Mouse (Mus musculus) heart, adult 11 months (tissue): ENCODE measurements around the gene Bach2.

Source experiments
- DNase-seq: peaks from one replicate; pipeline ENCODE4 v3.0.0; 2022

Gene Bach2

DNA sequence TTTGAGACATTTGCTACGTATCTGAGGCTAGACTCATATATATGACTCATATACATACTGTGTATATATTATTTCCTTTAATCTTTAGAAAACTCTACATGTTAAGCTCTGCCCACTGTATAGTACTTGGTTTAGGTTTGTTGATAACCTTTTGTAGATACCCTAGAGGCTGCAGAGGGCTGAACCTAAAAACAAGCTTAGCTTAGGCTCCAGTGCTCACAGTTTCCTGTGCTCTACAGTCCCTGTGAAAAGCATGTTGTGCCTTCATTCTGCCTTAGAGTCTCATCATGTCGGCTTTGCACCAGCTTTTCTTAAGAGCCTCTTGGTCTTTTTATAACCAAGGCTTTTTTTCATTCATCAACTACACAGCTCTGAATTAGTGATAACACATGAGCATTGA, 156.2 kb downstream of the Bach2 start:
- DNase-seq, result no peak

DNA sequence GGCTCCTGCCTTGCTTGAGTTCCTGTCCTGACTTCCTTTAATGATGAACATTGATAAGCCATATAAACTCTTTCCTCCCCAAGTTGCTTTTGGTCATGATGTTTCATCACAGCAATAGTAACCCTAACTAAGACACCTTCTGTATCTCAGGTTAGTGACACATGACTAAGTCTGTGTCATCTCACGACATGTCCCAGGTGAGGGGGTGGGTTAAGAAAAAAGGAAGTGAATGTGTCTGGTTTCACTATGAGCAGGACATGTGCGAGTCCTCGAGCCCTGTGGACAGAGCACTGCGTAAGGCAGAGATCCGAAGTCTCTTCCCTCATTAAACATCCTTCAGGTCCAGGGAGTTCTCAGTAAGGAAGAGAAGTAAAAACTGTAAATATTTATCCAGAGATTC, 162.9 kb downstream of the Bach2 start:
- DNase-seq, result no peak

GRCm38 (mm10) chr4:32403506-32403905, 164.9 kb downstream of the Bach2 start:
- DNase-seq, result no peak

- no peak for DNase-seq
These were observed 166.7 kb downstream of the Bach2 start for GRCm38 (mm10) chr4:32405149-32405882.

GRCm38 (mm10) chr4:32405985-32406384, 167.4 kb downstream of the Bach2 start:
- no peak for DNase-seq

- no peak for DNase-seq
These were observed 169.9 kb downstream of the Bach2 start for GRCm38 (mm10) chr4:32408535-32408934.

GRCm38 (mm10) chr4:32409116-32409880, 170.7 kb downstream of the Bach2 start:
- DNase-seq, result peak; percentile 91

DNA sequence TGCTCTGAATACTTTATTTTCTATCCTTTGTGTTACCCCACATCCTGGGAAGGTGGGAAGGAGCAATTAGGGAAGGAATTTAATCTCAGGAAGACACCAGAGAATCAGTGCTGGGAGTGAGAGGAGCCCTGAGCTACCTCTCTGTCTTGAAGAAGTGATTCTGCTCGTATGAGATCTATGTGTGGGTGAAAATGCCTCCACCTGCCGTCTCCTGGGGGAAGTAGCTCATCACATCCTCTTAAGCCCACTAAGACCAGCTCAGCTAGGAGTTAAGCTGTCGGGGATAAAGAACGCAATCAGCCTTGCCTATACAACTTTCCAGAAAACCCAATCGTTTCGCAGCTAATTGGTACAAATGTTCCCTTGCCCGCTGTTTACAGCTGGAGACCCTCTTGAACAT, 174.5 kb downstream of the Bach2 start:
- DNase-seq, result no peak

- no peak for DNase-seq
These were observed 174.9 kb downstream of the Bach2 start for GRCm38 (mm10) chr4:32413505-32413904.

DNA sequence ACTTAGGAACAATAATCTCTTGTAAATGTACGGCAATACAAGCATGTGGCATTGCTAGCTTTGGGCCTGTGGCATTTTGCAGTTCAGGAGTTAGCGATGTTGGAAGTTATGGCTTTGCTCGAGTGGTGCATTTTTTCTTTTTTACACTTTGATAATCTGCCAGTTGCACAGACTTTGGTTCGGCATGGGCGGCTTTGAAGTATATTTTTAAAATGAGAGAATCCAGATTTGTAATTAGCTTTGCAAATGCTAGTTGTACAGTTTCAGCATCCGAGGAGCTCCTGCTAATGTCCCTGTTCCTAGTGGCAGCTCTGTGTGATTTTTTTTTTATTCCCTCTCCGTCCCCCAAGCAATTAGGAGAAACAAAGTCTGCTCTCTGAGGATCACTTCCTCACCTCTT, 176.4 kb downstream of the Bach2 start:
- DNase-seq, result no peak

GRCm38 (mm10) chr4:32417939-32418338, 179.3 kb downstream of the Bach2 start:
- DNase-seq, result no peak

- DNase-seq, result no peak
These were observed 183.0 kb downstream of the Bach2 start for GRCm38 (mm10) chr4:32421570-32421969.

GRCm38 (mm10) chr4:32422427-32422826, 183.8 kb downstream of the Bach2 start:
- no peak for DNase-seq

- DNase-seq, result no peak
These were observed 185.1 kb downstream of the Bach2 start for GRCm38 (mm10) chr4:32423667-32424066.

GRCm38 (mm10) chr4:32424434-32424833, 185.8 kb downstream of the Bach2 start:
- DNase-seq, result no peak

- DNase-seq, result no peak
These were observed 186.5 kb downstream of the Bach2 start for GRCm38 (mm10) chr4:32425060-32425459.

DNA sequence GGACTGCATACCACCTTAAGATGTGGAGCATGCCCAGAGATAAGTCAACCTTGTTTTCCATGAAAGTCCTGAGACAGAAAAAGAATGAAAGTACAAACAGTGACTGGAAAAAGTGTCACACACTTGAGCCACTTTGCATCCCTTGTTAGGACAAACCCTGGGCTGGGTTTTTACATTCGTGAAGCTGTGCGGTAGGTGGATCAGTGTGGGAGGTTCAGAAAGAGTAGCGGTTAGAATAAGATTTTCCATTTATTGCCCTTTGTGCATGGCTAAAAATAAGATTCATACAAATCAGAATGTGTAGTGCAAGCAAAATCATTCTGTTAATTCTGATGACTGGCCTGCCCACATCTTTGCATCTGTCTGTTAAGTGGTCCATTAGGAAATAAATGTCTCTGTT, 187.0 kb downstream of the Bach2 start:
- no peak for DNase-seq

DNA sequence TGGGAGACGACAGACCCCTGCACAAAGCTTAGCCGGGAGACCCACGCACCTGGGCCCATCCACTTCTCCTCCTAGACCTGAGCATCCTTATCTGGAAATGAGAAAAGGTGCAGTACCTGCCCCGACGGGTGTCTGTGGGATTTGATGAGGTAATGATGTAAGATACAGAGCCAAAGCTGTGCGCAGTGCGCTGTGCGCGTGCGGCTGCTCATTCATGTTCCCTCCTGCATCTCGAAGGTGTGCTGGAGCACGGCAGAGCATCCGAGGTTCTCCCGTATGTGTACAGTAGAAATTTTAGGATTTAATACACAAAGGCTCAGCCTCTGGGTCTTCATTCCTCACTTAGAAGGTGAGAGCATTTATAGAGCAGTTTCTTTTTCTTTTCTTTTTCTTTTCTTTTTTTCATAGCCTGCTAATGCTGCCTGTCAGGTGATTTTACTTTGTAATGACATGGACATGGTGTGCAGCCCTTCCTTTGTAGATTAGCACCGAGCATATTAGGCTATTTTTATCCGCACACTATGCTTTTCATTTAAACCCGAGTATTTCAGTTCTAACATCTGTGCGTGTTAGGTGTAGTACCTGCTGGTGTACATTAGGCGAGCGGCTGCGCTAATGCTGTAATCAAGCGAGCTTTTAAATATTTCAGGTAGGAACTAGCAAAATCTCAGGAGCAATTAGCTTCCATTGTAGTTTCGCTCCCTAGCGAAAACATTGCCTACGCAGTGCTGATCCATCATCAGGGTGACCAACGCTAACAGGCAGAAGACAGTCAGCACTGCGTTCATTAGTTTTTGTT, 188.4 kb downstream of the Bach2 start:
- DNase-seq, result no peak

DNA sequence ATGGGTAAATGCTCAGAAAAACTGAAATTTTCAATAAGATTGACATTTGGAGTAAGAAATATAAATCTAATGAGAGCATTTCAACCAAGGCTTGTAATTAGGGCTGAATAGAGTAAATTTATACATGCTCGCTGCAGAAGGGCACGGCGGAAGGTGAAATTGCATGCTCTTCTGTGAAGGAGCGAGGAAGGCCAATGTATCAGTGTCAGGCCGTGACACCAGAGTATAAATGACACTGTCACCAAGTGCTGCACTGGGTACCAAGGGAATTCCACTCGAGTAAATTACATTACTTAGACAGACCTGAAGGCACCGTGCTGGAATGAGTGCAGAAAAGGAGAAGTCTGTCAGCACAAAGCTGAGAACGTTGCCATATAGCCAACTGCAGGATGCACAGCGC, 190.1 kb downstream of the Bach2 start:
- DNase-seq, result peak; percentile 53

DNA sequence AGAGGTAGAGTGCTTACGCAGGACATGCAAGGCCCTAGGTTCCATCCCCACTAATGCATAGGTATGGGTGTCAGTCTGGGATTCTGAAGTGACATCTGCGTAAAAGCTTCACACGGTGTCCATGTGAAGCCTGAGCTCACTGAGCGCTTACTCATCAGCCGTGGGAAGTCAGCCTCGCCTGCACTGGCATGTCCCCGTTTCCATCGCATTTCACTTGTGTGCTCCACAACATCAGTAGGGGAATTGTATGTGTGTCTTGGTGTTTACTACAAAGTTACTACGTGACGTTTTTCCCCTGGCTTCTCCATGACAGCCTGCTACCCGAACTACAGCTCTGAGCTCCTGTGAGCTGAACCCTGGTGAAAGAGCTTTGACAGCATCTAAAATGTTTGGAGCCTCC, 191.5 kb downstream of the Bach2 start:
- peak; percentile 63 for DNase-seq

GRCm38 (mm10) chr4:32430981-32431380, 192.4 kb downstream of the Bach2 start:
- peak; percentile 85 for DNase-seq

DNA sequence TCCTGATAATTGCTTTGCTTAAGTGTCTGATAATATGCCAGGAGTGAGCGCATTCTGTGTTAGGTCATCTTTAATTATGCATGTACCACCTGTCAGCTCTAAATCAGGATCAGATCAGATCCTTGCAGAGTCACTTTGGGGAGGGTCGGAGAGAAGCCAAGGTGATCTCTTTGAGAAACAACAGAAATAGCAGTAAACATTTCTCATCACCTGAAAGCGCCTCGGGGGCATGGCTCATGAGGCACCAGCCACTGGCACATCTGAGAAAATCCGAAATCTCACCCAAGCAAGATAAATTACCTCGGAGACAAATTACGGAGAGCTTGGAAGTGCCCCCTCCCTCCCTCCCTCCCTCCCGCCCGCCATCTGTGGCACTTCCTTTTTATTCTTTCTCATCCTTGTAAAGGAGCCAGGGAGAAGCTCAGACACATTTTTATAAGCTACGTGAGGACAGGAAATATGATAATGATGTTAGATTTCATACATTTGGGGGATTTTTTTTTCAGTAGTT, 193.7 kb downstream of the Bach2 start:
- DNase-seq, result peak; percentile 63

DNA sequence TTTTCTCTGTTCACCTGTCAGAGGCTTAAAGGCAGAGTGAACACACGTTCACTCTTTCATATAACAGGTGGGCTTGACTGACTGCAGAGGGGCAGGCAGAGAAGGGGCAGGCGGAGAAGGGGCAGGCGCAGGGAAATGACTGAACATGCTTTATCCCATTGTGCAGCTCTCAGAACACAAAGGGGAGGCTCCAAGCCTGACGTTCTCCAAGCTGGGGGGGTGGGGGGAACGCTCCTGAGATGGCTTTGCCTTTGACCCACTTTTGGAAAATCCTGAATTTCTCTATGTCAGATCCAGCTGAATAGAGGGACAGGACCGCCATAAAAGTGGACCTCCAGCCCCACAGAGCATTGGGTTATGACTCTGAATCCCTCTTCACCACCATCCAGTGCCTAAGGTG, 194.3 kb downstream of the Bach2 start:
- DNase-seq, result peak; percentile 16
